Comparison of ENCODE assay signal across 8 mouse cellular contexts in the genomic region with DNA sequence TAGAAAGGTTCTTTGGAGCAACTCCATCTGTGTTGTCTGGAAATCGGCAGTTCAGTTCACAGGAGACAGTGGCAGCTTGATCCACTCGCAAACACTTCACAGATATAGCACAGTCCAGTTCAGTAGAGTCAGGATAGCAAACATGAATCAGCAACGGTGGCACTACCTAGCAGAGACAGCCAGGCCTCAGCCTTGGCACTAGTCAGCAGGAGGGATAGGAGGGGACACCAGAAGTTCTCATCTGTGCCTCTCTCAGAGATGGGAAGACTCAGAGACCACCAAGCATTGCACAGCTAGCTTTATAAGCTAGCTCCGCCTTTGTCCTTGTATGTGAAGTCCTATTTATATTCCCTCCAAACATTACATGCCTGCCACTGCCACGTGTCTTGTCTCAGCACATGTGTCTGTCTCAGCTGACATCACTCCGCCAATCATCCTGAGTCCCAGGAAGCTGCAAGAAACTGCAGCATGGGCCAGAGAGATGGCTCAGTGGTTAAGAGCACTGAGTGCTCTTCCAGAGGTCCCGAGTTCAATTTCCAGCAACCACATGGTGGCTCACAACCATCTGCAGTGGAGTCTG. TPM values are rescaled to one million over a fixed set of nuclear protein-coding genes. Genes with fewer than 3 reads are reported as not detected.
A peak's percentile ranks its signal among the peaks of the same experiment; 100 is the strongest.
DNase-seq lines count a peak whose midpoint lies in the region; ATAC-seq and TF ChIP-seq lines count a peak whose summit lies in the region.

No protein-coding gene starts in this region.

- intact Hi-C loops in heart, postnatal 25 days (cut with DNase I) = loop anchor here (2.0 kb wide), 1 partner anchor 51 kb away; no protein-coding TSS in a partner anchor

- H3K27ac ChIP-seq in ES-Bruce4 (ENCODE audit: insufficient read depth, low read length) = peak overlapping the region; percentile 47; the same call in 1 of the 2 replicates
- H3K27ac ChIP-seq in hindbrain, embryonic 12.5 days = peak overlapping the region; percentile 7; the same call in 1 of the 2 replicates
- H3K27ac ChIP-seq in midbrain, embryonic 10.5 days (replicated peaks) = peak overlapping the region; percentile 39

- no peaks in the 10 kb centered on the region for H3K9me3 ChIP-seq in ES-Bruce4 (replicated peaks; ENCODE audit: control insufficient read depth, insufficient read depth, low read length, poor library complexity, severe bottlenecking)
- no peaks in the 10 kb centered on the region for H3K9me3 ChIP-seq in hindbrain, embryonic 12.5 days (replicated peaks)
- 0 out of 2 replicates have a peak, but pooled peaks cover 4% of the 10 kb centered on the region for H3K9me3 ChIP-seq in midbrain, embryonic 10.5 days (replicated peaks)

- H3K4me1 ChIP-seq in ES-Bruce4 (ENCODE audit: control insufficient read depth, insufficient read depth, low read length) = no peaks in the 10 kb centered on the region
- peaks cover 23% of the 10 kb centered on the region for H3K4me1 ChIP-seq in hindbrain, embryonic 12.5 days
- peaks cover 42% of the 10 kb centered on the region for H3K4me1 ChIP-seq in midbrain, embryonic 10.5 days

- no peaks in the 10 kb centered on the region for H3K36me3 ChIP-seq in ES-Bruce4 (ENCODE audit: control insufficient read depth, insufficient read depth, low read length, poor library complexity, severe bottlenecking)
- no peaks in the 10 kb centered on the region for H3K36me3 ChIP-seq in hindbrain, embryonic 12.5 days
- no peaks in the 10 kb centered on the region for H3K36me3 ChIP-seq in midbrain, embryonic 10.5 days

- 68% methylated on average over 7 of the region's 7 CpGs for WGBS in hindbrain, embryonic 12.5 days
- WGBS in midbrain, embryonic 10.5 days = 79% methylated on average over 7 of the region's 7 CpGs

- no peak for TF ChIP-seq POLR2A in ES-Bruce4 (IDR thresholded peaks at IDR 0.05; ENCODE audit: insufficient read depth, low read length)

- H3K4me3 ChIP-seq in ES-Bruce4 (ENCODE audit: low read depth, low read length) = peak overlapping the region; percentile 62
- peak overlapping the region; percentile 21 for H3K4me3 ChIP-seq in hindbrain, embryonic 12.5 days
- H3K4me3 ChIP-seq in midbrain, embryonic 10.5 days = peak overlapping the region; percentile 43

- peak; percentile 87 for DNase-seq in heart, adult 11 months
- no peak for DNase-seq in heart, postnatal 25 days (ENCODE audit: low spot score)
- DNase-seq in midbrain, embryonic 10.5 days (ENCODE audit: low spot score) = no peak
- DNase-seq in right cerebral cortex, adult 18-20 months = no peak
- no peak for DNase-seq in adipocyte (ENCODE audit: low spot score)
- no peak for DNase-seq in frontal cortex, postnatal 25 days (ENCODE audit: low spot score in 2 of 2)

- peak overlapping the region; percentile 43 for H3K4me2 ChIP-seq in hindbrain, embryonic 12.5 days (replicated peaks)

- no peaks in the 10 kb centered on the region for H3K27me3 ChIP-seq in ES-Bruce4 (ENCODE audit: control insufficient read depth, insufficient read depth, low read length, poor library complexity, severe bottlenecking)
- peaks cover 10% of the 10 kb centered on the region; the same call in 1 of the 2 replicates for H3K27me3 ChIP-seq in hindbrain, embryonic 12.5 days
- peaks cover 10% of the 10 kb centered on the region; the same call in 1 of the 2 replicates for H3K27me3 ChIP-seq in midbrain, embryonic 10.5 days (ENCODE audit: low read depth, poor library complexity, severe bottlenecking)

- no peak for ATAC-seq in hindbrain, embryonic 12.5 days (ENCODE audit: low FRiP score)

- no peak overlapping the region for H3K9ac ChIP-seq in ES-Bruce4 (ENCODE audit: low read depth, poor library complexity, severe bottlenecking)
- H3K9ac ChIP-seq in hindbrain, embryonic 12.5 days = no peak overlapping the region

- TF ChIP-seq CTCF in ES-Bruce4 (IDR thresholded peaks at IDR 0.05; ENCODE audit: low read depth, low read length) = no peak

- no peak for TF ChIP-seq EP300 in ES-Bruce4 (IDR thresholded peaks at IDR 0.05; ENCODE audit: insufficient read depth, low read depth, low read length)

RNA-seq across cellular contexts. Expression of a gene that starts 1.9 kb away (rescaled TPM):
- 100 to 1,000 TPM; 560 to 591 TPM for total RNA-seq in heart, postnatal 25 days (2021)
- 23.3 and 23.4 TPM in 2 replicates for polyA plus RNA-seq in ES-Bruce4 (2011; ENCODE audit: insufficient read depth, insufficient read length, low read depth, missing spikeins)
- 79.8 and 81.0 TPM in 2 replicates for polyA plus RNA-seq in hindbrain, embryonic 12.5 days (2016; fragmentation: Nextera tagmentation; extraction: Ambion mirVana)
- polyA plus RNA-seq in midbrain, embryonic 10.5 days (2016; fragmentation: Nextera tagmentation; extraction: Ambion mirVana) = 30.5 and 41.3 TPM in 2 replicates

RNA-seq across cellular contexts. Expression of a gene that starts 23.5 kb away (rescaled TPM):
- total RNA-seq in heart, postnatal 25 days (2021) = 10 to 100 TPM; 63.6 to 68.4 TPM
- polyA plus RNA-seq in ES-Bruce4 (2011; ENCODE audit: insufficient read depth, insufficient read length, low read depth, missing spikeins) = 112 and 122 TPM in 2 replicates
- 243 and 250 TPM in 2 replicates for polyA plus RNA-seq in hindbrain, embryonic 12.5 days (2016; fragmentation: Nextera tagmentation; extraction: Ambion mirVana)
- 281 and 282 TPM in 2 replicates for polyA plus RNA-seq in midbrain, embryonic 10.5 days (2016; fragmentation: Nextera tagmentation; extraction: Ambion mirVana)

RNA-seq across cellular contexts. Expression of a gene that starts 39.8 kb away (rescaled TPM):
- total RNA-seq in heart, postnatal 25 days (2021) = 1 to 10 TPM; 1.3 to 1.8 TPM
- polyA plus RNA-seq in ES-Bruce4 (2011; ENCODE audit: insufficient read depth, insufficient read length, low read depth, missing spikeins) = 6.8 and 7.4 TPM in 2 replicates
- polyA plus RNA-seq in hindbrain, embryonic 12.5 days (2016; fragmentation: Nextera tagmentation; extraction: Ambion mirVana) = 3.4 and 4.4 TPM in 2 replicates
- polyA plus RNA-seq in midbrain, embryonic 10.5 days (2016; fragmentation: Nextera tagmentation; extraction: Ambion mirVana) = 1.2 and 2.0 TPM in 2 replicates
